Mouse (Mus musculus) kidney, adult 18-20 months (tissue): ENCODE results near the gene Nrn1l.

ENCODE experiments used
- DNase-seq: peaks from one replicate; pipeline ENCODE4 v3.0.0; 2021

The Nrn1l gene

GRCm38 (mm10) chr8:105892432-105892831 is 935 bp upstream of the Nrn1l start:
- peak; percentile 31 for DNase-seq

- DNase-seq, result no peak
These were observed 4.6 kb downstream of the Nrn1l start for GRCm38 (mm10) chr8:105897801-105898480.

- DNase-seq, result peak; percentile 94
These were observed 7.0 kb downstream of the Nrn1l start, which contains the start of gene Pskh1 for GRCm38 (mm10) chr8:105900180-105900940. Pskh1 (plus strand) TSS chr8:105900441.

- no peak for DNase-seq
These were observed 7.7 kb downstream of the Nrn1l start for GRCm38 (mm10) chr8:105900941-105901616.

- DNase-seq, result no peak
These were observed 26.0 kb downstream of the Nrn1l start for GRCm38 (mm10) chr8:105919390-105919789.

GRCm38 (mm10) chr8:105925123-105925522 is 31.8 kb downstream of the Nrn1l start:
- DNase-seq, result no peak

GRCm38 (mm10) chr8:105930602-105931001 is 37.2 kb downstream of the Nrn1l start:
- DNase-seq, result peak; percentile 84

GRCm38 (mm10) chr8:105931271-105931670 is 37.9 kb downstream of the Nrn1l start:
- no peak for DNase-seq

- DNase-seq, result no peak
These were observed 39.2 kb downstream of the Nrn1l start for GRCm38 (mm10) chr8:105932525-105932924.

- DNase-seq, result no peak
These were observed 40.4 kb downstream of the Nrn1l start, which contains the start of gene Ctrl for GRCm38 (mm10) chr8:105933762-105934161. Ctrl (minus strand) TSS chr8:105933862.

GRCm38 (mm10) chr8:105935105-105935504 is 41.7 kb downstream of the Nrn1l start:
- no peak for DNase-seq

GRCm38 (mm10) chr8:105935863-105936603 is 42.7 kb downstream of the Nrn1l start:
- DNase-seq, result no peak

GRCm38 (mm10) chr8:105936866-105937475 is 43.6 kb downstream of the Nrn1l start:
- DNase-seq, result peak; percentile 91

GRCm38 (mm10) chr8:105937496-105938305 is 44.3 kb downstream of the Nrn1l start:
- peak; percentile 67 for DNase-seq

- DNase-seq, result no peak
These were observed 44.9 kb downstream of the Nrn1l start, which contains the start of gene Psmb10 for GRCm38 (mm10) chr8:105938306-105938669. Psmb10 (minus strand) TSS chr8:105938444.

- no peak for DNase-seq
These were observed 48.7 kb downstream of the Nrn1l start for GRCm38 (mm10) chr8:105942026-105942425.

- no peak for DNase-seq
These were observed 49.2 kb downstream of the Nrn1l start for GRCm38 (mm10) chr8:105942542-105942941.

GRCm38 (mm10) chr8:105943321-105943739 is 50.0 kb downstream of the Nrn1l start, which contains the start of gene Lcat:
Lcat (minus strand) TSS chr8:105943382.
- no peak for DNase-seq
